Mouse (Mus musculus): Measurements from ENCODE around the gene Tk1.
"Not testable (repeated sequence)": the region's sequence is repeated elsewhere in the genome, so short reads cannot be mapped to it uniquely, and the experiment has no call there.

The Tk1 gene

GRCm38 (mm10) chr11:117821868-117822267 is 4.0 kb downstream of the Tk1 start:
- no peak for DNase-seq (ENCODE audit: low spot score)

GRCm38 (mm10) chr11:117820173-117820572 is 5.7 kb downstream of the Tk1 start:
- DNase-seq (ENCODE audit: low spot score) = no peak

GRCm38 (mm10) chr11:117819095-117819494 is 6.8 kb downstream of the Tk1 start:
- DNase-seq (ENCODE audit: low spot score) = no peak

GRCm38 (mm10) chr11:117816389-117816996 is 9.4 kb downstream of the Tk1 start:
- no peak for DNase-seq (ENCODE audit: low spot score)

GRCm38 (mm10) chr11:117815850-117816249 is 10.0 kb downstream of the Tk1 start:
- DNase-seq (ENCODE audit: low spot score) = not testable (repeated sequence)

GRCm38 (mm10) chr11:117814704-117815366 is 11.1 kb downstream of the Tk1 start:
- no peak for DNase-seq (ENCODE audit: low spot score)

- DNase-seq (ENCODE audit: low spot score) = no peak
These were observed 12.0 kb downstream of the Tk1 start for GRCm38 (mm10) chr11:117813867-117814266.

GRCm38 (mm10) chr11:117810401-117811046 is 15.4 kb downstream of the Tk1 start:
- peak; percentile 95 for DNase-seq (ENCODE audit: low spot score)

GRCm38 (mm10) chr11:117809407-117810311 is 16.2 kb downstream of the Tk1 start, which contains the start of the genes Gm20708 and Syngr2:
Gene Gm20708 (plus strand): TSS chr11:117809668.
Gene Syngr2 (plus strand): TSS chr11:117809668.
- peak; percentile 85 for DNase-seq (ENCODE audit: low spot score)

GRCm38 (mm10) chr11:117806781-117807180 is 19.1 kb downstream of the Tk1 start:
- no peak for DNase-seq (ENCODE audit: low spot score)

GRCm38 (mm10) chr11:117803166-117803688 is 22.7 kb downstream of the Tk1 start:
- no peak for DNase-seq (ENCODE audit: low spot score)

GRCm38 (mm10) chr11:117801650-117802049 is 24.2 kb downstream of the Tk1 start:
- DNase-seq (ENCODE audit: low spot score) = no peak

- DNase-seq (ENCODE audit: low spot score) = no peak
These were observed 25.9 kb downstream of the Tk1 start for GRCm38 (mm10) chr11:117800038-117800437.

- no peak for DNase-seq (ENCODE audit: low spot score)
These were observed 26.7 kb downstream of the Tk1 start for GRCm38 (mm10) chr11:117799174-117799573.

GRCm38 (mm10) chr11:117798160-117798541 is 27.7 kb downstream of the Tk1 start:
- no peak for DNase-seq (ENCODE audit: low spot score)

GRCm38 (mm10) chr11:117797511-117798159 is 28.3 kb downstream of the Tk1 start, which contains the start of gene 6030468B19Rik:
Gene 6030468B19Rik (plus strand): TSS chr11:117797660.
- no peak for DNase-seq (ENCODE audit: low spot score)

- DNase-seq (ENCODE audit: low spot score) = no peak
These were observed 28.9 kb downstream of the Tk1 start for GRCm38 (mm10) chr11:117796954-117797353.

GRCm38 (mm10) chr11:117794035-117794551 is 31.8 kb downstream of the Tk1 start:
- DNase-seq (ENCODE audit: low spot score) = no peak

GRCm38 (mm10) chr11:117792281-117792888 is 33.5 kb downstream of the Tk1 start:
- DNase-seq (ENCODE audit: low spot score) = no peak

- no peak for DNase-seq (ENCODE audit: low spot score)
These were observed 34.5 kb downstream of the Tk1 start for GRCm38 (mm10) chr11:117791441-117791761.
